Mouse (Mus musculus) lung, embryonic 14.5 days (tissue): ENCODE measurements around the gene Trappc10. TPM values are rescaled to one million over a fixed set of nuclear protein-coding genes. Genes with fewer than 3 reads are reported as not detected.

Experiments
- ATAC-seq: fragments of 200-750 bp; cut with Nextera tagmentation; 2 replicates; pipeline ENCODE4 v1.8.0; 2017; ENCODE audit warnings: mild to moderate bottlenecking, moderate TSS enrichment, moderate library complexity; ENCODE audit not compliant: insufficient read depth
- DNase-seq: peaks from one replicate; pipeline ENCODE4 v3.0.0-alpha.2; 2015
- H3K27ac ChIP-seq: fragments of 300-500 bp; sonication (generic); 2 replicates; pipeline ENCODE4 v1.5.1; 2014; ENCODE audit warnings: low read depth, mild to moderate bottlenecking, moderate library complexity
- H3K27me3 ChIP-seq: fragments of 300-500 bp; sonication (generic); 2 replicates; pipeline ENCODE4 v1.6.1; 2014; ENCODE audit warnings: low read length, control low read depth; ENCODE audit not compliant: insufficient read depth
- H3K36me3 ChIP-seq: fragments of 300-500 bp; sonication (generic); 2 replicates; pipeline ENCODE4 v1.6.1; 2014; ENCODE audit warnings: control low read depth; ENCODE audit not compliant: insufficient read depth
- H3K4me1 ChIP-seq: fragments of 300-500 bp; sonication (generic); 2 replicates; pipeline ENCODE4 v1.6.1; 2014; ENCODE audit warnings: antibody characterized with exemption, control low read depth; ENCODE audit not compliant: insufficient read depth
- H3K4me2 ChIP-seq: fragments of 300-500 bp; sonication (generic); 2 replicates; pipeline ENCODE4 v1.6.1; 2014; ENCODE audit warnings: mild to moderate bottlenecking
- H3K4me3 ChIP-seq: fragments of 300-500 bp; sonication (generic); 2 replicates; pipeline ENCODE4 v1.5.1; 2014; ENCODE audit warnings: low read depth, low read length
- H3K9ac ChIP-seq: fragments of 300-500 bp; sonication (generic); 2 replicates; pipeline ENCODE4 v1.6.1; 2014
- H3K9me3 ChIP-seq: fragments of 300-500 bp; sonication (generic); 2 replicates; pipeline ENCODE4 v1.6.1; 2016; ENCODE audit warnings: low read depth, low read length, control low read depth
- CTCF ChIP-seq: IDR thresholded peaks from 2 replicates; pipeline ENCODE4 v1.5.1; 2016; ENCODE audit warnings: antibody characterized with exemption, low read depth
- WGBS: fragments of 180-500 bp; shearing (Covaris S2); extraction: QIAGEN DNeasy Blood & Tissue Kit; methylation state at CpG from one replicate; pipeline ENCODE4 v1.1.7; 2014; 5-methylcytosine and 5-hydroxymethylcytosine counted together
- polyA plus RNA-seq: library from polyadenylated mRNA; unstranded; fragments of >200 nt; fragmentation: Nextera tagmentation; extraction: Ambion mirVana; gene quantifications from 2 replicates; pipeline ENCODE4 v1.2.1, GENCODE M21; 2014

The Trappc10 gene
- polyA plus RNA-seq, 1 experiment from 2014 or later: 18.0 TPM

- DNase-seq (peak; percentile 34), ATAC-seq (no peak)
- H3K27ac ChIP-seq: peak overlapping the region; percentile 87
- H3K4me2 ChIP-seq: peak overlapping the region; percentile 16; the same call in 1 of the 2 replicates
- 52% methylated on average over 11 of the region's 11 CpGs for WGBS
- no peaks in the 10 kb centered on the region for H3K27me3 ChIP-seq
- no peak overlapping the region for H3K9ac ChIP-seq
- TF ChIP-seq CTCF: no peak
- no peak overlapping the region for H3K4me3 ChIP-seq
- H3K36me3 ChIP-seq: no peaks in the 10 kb centered on the region
- no peaks in the 10 kb centered on the region for H3K9me3 ChIP-seq
- peaks cover 24% of the 10 kb centered on the region for H3K4me1 ChIP-seq
These were observed 104.7 kb downstream of the Trappc10 start for GRCm38 (mm10) chr10:78139572-78140250.

DNA sequence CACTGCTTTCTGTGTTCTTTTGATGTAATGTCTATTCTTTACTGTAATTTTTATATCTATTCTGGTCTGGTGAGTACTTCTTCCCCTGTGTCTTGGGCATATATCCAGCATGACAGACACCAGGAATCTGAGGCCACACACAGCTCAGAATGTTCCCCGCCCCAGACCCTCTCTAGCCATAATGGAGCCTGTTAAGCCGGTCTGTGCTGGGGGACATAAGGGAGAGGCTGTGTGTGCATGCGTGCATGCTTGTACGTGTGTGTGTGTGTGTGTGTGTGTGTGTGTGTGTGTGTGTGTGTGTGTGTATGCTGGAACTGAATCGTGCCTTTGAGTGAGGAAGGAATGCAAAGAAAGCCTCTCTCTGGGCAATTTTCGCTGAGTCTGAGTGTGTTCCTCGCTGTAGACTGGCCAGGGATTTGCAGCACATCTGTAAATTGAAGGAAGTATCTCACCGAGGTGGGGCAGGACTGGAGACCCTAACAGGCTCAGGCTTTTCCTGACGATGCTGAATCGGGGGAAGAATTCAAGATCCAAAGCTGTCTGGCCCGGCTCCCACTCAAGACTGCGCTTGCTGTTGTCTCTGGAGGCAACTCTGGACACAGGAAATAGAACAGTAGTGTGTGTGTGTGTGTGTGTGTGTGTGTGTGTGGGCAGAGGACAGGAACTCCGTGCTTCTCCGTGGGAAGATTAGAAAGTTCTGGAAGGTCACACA lies 105.5 kb downstream of the Trappc10 start:
- Histone ChIP-seq H3K9me3 (no peaks in the 10 kb centered on the region), H3K4me1 (peaks cover 26% of the 10 kb centered on the region), H3K36me3 (no peaks in the 10 kb centered on the region), H3K4me2 (peak overlapping the region; percentile 16; the same call in 1 of the 2 replicates), H3K9ac (no peak overlapping the region), H3K27ac (peak overlapping the region; percentile 87), H3K27me3 (no peaks in the 10 kb centered on the region), H3K4me3 (no peak overlapping the region)
- ATAC-seq (peak; percentile 90), DNase-seq (peak; percentile 82)
- no peak for TF ChIP-seq CTCF
- WGBS: 16% methylated on average over 14 of the region's 14 CpGs

DNA sequence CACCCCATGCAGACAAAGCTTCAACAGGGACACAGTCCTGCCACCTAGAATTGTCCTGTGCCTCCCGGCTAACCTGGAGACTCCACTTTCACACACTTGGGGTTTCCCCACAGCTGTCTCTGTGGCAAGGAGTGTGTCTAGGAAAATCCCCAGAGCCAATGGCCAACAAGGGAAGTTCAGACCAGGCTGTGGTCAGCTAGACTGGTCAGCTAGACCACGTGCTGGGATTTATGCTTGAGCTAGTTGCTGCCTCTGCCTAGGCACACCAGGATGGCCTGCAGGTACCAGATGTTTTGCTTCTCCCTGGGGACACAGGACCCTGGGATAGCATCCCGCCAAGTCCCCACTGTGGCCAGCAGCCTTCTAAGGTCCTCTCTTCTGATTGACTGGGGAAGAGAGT lies 107.2 kb downstream of the Trappc10 start:
- 80% methylated on average over 3 of the region's 3 CpGs for WGBS
- no peak overlapping the region; the same call in 1 of the 2 replicates for H3K27ac ChIP-seq
- ATAC-seq (no peak), DNase-seq (no peak)
- no peak for TF ChIP-seq CTCF
- peaks cover 26% of the 10 kb centered on the region for H3K4me1 ChIP-seq
- H3K4me3 ChIP-seq: no peak overlapping the region
- no peaks in the 10 kb centered on the region for H3K36me3 ChIP-seq
- no peak overlapping the region for H3K9ac ChIP-seq
- H3K9me3 ChIP-seq: no peaks in the 10 kb centered on the region
- no peaks in the 10 kb centered on the region for H3K27me3 ChIP-seq
- no peak overlapping the region for H3K4me2 ChIP-seq

Other genes with a start within 250 kb of the Trappc10 start
- gene Pfkl, start 234.6 kb downstream of the Trappc10 start, polyA plus RNA-seq: 141 and 160 TPM in 2 replicates
- gene Dnmt3l, start 202.7 kb downstream of the Trappc10 start, polyA plus RNA-seq: 1.4 TPM in 2 replicates
- gene Aire, start 201.0 kb downstream of the Trappc10 start, polyA plus RNA-seq: 0.95 and 1.5 TPM in 2 replicates
- 7.2 and 8.4 TPM in 2 replicates for gene Icosl, start 175.3 kb downstream of the Trappc10 start, polyA plus RNA-seq
- gene D10Jhu81e, start 74.9 kb downstream of the Trappc10 start, polyA plus RNA-seq: 16.7 and 19.7 TPM in 2 replicates
- gene Pwp2, start 59.5 kb downstream of the Trappc10 start, polyA plus RNA-seq: 20.8 and 21.8 TPM in 2 replicates
- gene Agpat3, start 107.8 kb upstream of the Trappc10 start, polyA plus RNA-seq: 59.7 and 62.1 TPM in 2 replicates
- gene Rrp1, start 168.4 kb upstream of the Trappc10 start, polyA plus RNA-seq: 239 and 249 TPM in 2 replicates
- 201 and 211 TPM in 2 replicates for gene Cstb, start 181.0 kb upstream of the Trappc10 start, polyA plus RNA-seq
- gene Pdxk, start 220.3 kb upstream of the Trappc10 start, polyA plus RNA-seq: 5.9 and 6.9 TPM in 2 replicates